Mouse (Mus musculus): Measurements from ENCODE around the gene Tmem119. TPM values are rescaled to one million over a fixed set of nuclear protein-coding genes. Genes with fewer than 3 reads are reported as not detected.
A peak's percentile ranks its signal among the peaks of the same experiment; 100 is the strongest.

Gene Tmem119
- total and polyA plus RNA-seq, 3 experiments: 0.13 TPM; not detected in 2

DNA sequence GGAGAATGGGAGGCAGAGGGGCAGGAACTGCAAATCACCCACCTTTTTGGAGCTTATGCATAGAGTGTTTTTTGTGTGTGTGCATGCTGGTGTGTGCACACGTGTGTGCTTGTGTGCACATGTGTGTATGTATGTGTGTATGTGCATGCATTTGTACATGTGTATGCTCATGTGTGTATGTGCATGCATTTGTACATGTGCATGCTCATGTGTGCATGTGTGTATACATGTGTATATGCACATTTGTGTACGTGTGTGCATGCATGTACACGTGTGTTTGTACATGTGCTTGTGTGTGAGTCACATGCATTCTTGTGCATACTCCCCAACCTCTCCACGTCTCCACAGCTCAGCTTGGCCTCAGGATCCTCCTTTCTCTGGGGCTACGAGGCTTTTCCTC is 30.5 kb upstream of the Tmem119 start:
- Histone ChIP-seq H3K27ac (ENCODE audit: control insufficient read depth, low read depth, low read length) (peak overlapping the region; percentile 8), H3K79me2 (ENCODE audit: control insufficient read depth, insufficient read depth, low read length, poor library complexity) (peaks cover 5% of the 10 kb centered on the region), H3K9ac (ENCODE audit: control insufficient read depth, low read depth, low read length, poor library complexity, severe bottlenecking) (no peak overlapping the region), H3K27me3 (ENCODE audit: control insufficient read depth in 1 of 2, insufficient read depth in 2 of 2, low read length in 2 of 2) (no peaks in the 10 kb centered on the region), H3K4me3 (ENCODE audit: control insufficient read depth in 1 of 2, insufficient read depth in 1 of 2, low read depth in 2 of 2, low read length in 2 of 2) (no peak overlapping the region), H3K36me3 (ENCODE audit: control insufficient read depth in 1 of 2, insufficient read depth in 2 of 2, low read length in 2 of 2) (peaks cover 0 to 6% of the 10 kb centered on the region in 2 experiments; a peak in 2 of 4 replicates), H3K4me1 (ENCODE audit: control insufficient read depth in 1 of 2, insufficient read depth in 2 of 2, low read length in 2 of 2) (peaks cover 0 to 15% of the 10 kb centered on the region in 2 experiments; a peak in 2 of 4 replicates), H3K9me3 (replicated peaks; ENCODE audit: insufficient read depth, low read length) (no peaks in the 10 kb centered on the region)
- DNase-seq (ENCODE audit: low read depth, low spot score): no peak
- no peak for TF ChIP-seq RCOR1 (IDR thresholded peaks at IDR 0.05; ENCODE audit: low read depth, low read length)
- peak; percentile 92 for TF ChIP-seq POLR2AphosphoS5 (IDR thresholded peaks at IDR 0.05; ENCODE audit: borderline replicate concordance, low read depth, low read length)

DNA sequence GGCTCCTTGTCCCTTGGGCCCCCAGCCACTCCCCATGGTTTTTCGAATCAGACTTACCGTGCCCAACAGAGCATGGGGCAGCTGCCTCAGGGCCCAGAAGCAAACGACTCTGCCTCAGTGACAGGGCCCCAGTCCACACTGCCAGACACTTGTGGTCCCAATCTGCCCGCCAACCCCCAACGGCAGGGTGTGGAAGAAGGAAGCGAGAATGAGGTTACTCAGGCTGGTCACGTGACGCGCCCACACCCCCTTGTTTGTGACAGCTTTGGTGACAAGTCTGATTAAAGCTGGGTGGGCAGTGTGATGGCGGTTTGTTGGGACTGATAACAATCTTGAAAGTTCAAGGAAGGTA is 30.0 kb upstream of the Tmem119 start:
- peaks cover 0 to 15% of the 10 kb centered on the region in 2 experiments; a peak in 2 of 4 replicates for H3K4me1 ChIP-seq (ENCODE audit: control insufficient read depth in 1 of 2, insufficient read depth in 2 of 2, low read length in 2 of 2)
- no peaks in the 10 kb centered on the region for H3K9me3 ChIP-seq (replicated peaks; ENCODE audit: insufficient read depth, low read length)
- H3K27me3 ChIP-seq (ENCODE audit: control insufficient read depth in 1 of 2, insufficient read depth in 2 of 2, low read length in 2 of 2): no peaks in the 10 kb centered on the region
- H3K36me3 ChIP-seq (ENCODE audit: control insufficient read depth in 1 of 2, insufficient read depth in 2 of 2, low read length in 2 of 2): peaks cover 0 to 6% of the 10 kb centered on the region in 2 experiments; a peak in 2 of 4 replicates
- H3K4me3 ChIP-seq (ENCODE audit: control insufficient read depth in 1 of 2, insufficient read depth in 1 of 2, low read depth in 2 of 2, low read length in 2 of 2): peak overlapping the region; percentile 60 to 85
- peak overlapping the region; percentile 80 for H3K9ac ChIP-seq (ENCODE audit: control insufficient read depth, low read depth, low read length, poor library complexity, severe bottlenecking)
- DNase-seq (ENCODE audit: low read depth, low spot score): peak; percentile 90
- peaks cover 5% of the 10 kb centered on the region for H3K79me2 ChIP-seq (ENCODE audit: control insufficient read depth, insufficient read depth, low read length, poor library complexity)
- peak overlapping the region; percentile 64 for H3K27ac ChIP-seq (ENCODE audit: control insufficient read depth, low read depth, low read length)
- TF ChIP-seq SMC3 (IDR thresholded peaks at IDR 0.05; ENCODE audit: low read depth, low read length) (no peak), UBTF (IDR thresholded peaks at IDR 0.05; ENCODE audit: borderline replicate concordance, insufficient read depth, low read depth, low read length) (no peak), ETS1 (IDR thresholded peaks at IDR 0.05; ENCODE audit: low read depth, low read length) (peak; percentile 88), HCFC1 (IDR thresholded peaks at IDR 0.05; ENCODE audit: low read depth, low read length) (peak; percentile 55), POLR2AphosphoS2 (IDR thresholded peaks at IDR 0.05; ENCODE audit: low read length) (no peak), POLR2A (IDR thresholded peaks at IDR 0.05; ENCODE audit: control insufficient read depth in 1 of 2, insufficient read depth in 1 of 2, low read depth in 1 of 2, low read length in 2 of 2, poor library complexity in 1 of 2) (peak; percentile 30 to 69; a peak in 2 of 4 replicates), ELF1 (IDR thresholded peaks at IDR 0.05; ENCODE audit: low read depth, low read length) (peak; percentile 61), TCF12 (IDR thresholded peaks at IDR 0.05; ENCODE audit: low read depth, low read length) (0 out of 2 replicates have a peak, but pooled peaks have one; percentile 38), ZKSCAN1 (IDR thresholded peaks at IDR 0.05; ENCODE audit: low read depth, low read length) (no peak; the same call in 1 of the 2 replicates), MAFK (IDR thresholded peaks at IDR 0.05; ENCODE audit: borderline replicate concordance, low read depth, low read length) (no peak), E2F4 (IDR thresholded peaks at IDR 0.05; ENCODE audit: borderline replicate concordance, low read depth, low read length) (no peak), TBP (IDR thresholded peaks at IDR 0.05; ENCODE audit: low read depth, low read length) (0 out of 2 replicates have a peak, but pooled peaks have one; percentile 33), SIN3A (IDR thresholded peaks at IDR 0.05; ENCODE audit: low read length) (peak; percentile 88), ZMIZ1 (IDR thresholded peaks at IDR 0.05; ENCODE audit: low read depth, low read length) (no peak), MAX (IDR thresholded peaks at IDR 0.05; ENCODE audit: low read length) (peak; percentile 95), CHD1 (IDR thresholded peaks at IDR 0.05; ENCODE audit: low read depth, low read length) (no peak), MXI1 (IDR thresholded peaks at IDR 0.05; ENCODE audit: low read depth, low read length) (peak; percentile 81), GABPA (IDR thresholded peaks at IDR 0.05; ENCODE audit: low read depth, low read length) (no peak), USF2 (IDR thresholded peaks at IDR 0.05; ENCODE audit: borderline replicate concordance in 1 of 2, insufficient read depth in 1 of 2, low read depth in 1 of 2, low read length in 2 of 2) (peak; percentile 88 to 96), MYB (IDR thresholded peaks at IDR 0.05; ENCODE audit: low read depth, low read length) (0 out of 2 replicates have a peak, but pooled peaks have one; percentile 51), CHD2 (IDR thresholded peaks at IDR 0.05; ENCODE audit: low read length) (no peak; the same call in 1 of the 2 replicates), GATA1 (IDR thresholded peaks at IDR 0.05; ENCODE audit: low read depth, low read length) (peak; percentile 80), ZNF384 (IDR thresholded peaks at IDR 0.05; ENCODE audit: low read depth, low read length) (no peak), USF1 (IDR thresholded peaks at IDR 0.05; ENCODE audit: low read depth, low read length) (peak; percentile 99), KAT2A (conservative IDR thresholded peaks at IDR 0.05; ENCODE audit: low read depth, low read length) (no peak), NRF1 (IDR thresholded peaks at IDR 0.05; ENCODE audit: insufficient read depth, low read depth, low read length, poor library complexity, severe bottlenecking) (no peak), NELFE (IDR thresholded peaks at IDR 0.05; ENCODE audit: low read depth, low read length) (no peak), POLR2AphosphoS5 (IDR thresholded peaks at IDR 0.05; ENCODE audit: borderline replicate concordance, low read depth, low read length) (no peak), RAD21 (IDR thresholded peaks at IDR 0.05; ENCODE audit: low read depth, low read length) (no peak), MAZ (IDR thresholded peaks at IDR 0.05; ENCODE audit: low read depth, low read length) (peak; percentile 79; the same call in 1 of the 2 replicates), RCOR1 (IDR thresholded peaks at IDR 0.05; ENCODE audit: low read depth, low read length) (peak; percentile 44; the same call in 1 of the 2 replicates)

Measured in MEL (cell line).